Mouse (Mus musculus) testis, postnatal 14 days (tissue): ENCODE results near the gene Six5.

Source experiments
- DNase-seq: peaks from one replicate; pipeline ENCODE4 v3.0.0; 2021; ENCODE audit warnings: low spot score

The Six5 gene

DNA sequence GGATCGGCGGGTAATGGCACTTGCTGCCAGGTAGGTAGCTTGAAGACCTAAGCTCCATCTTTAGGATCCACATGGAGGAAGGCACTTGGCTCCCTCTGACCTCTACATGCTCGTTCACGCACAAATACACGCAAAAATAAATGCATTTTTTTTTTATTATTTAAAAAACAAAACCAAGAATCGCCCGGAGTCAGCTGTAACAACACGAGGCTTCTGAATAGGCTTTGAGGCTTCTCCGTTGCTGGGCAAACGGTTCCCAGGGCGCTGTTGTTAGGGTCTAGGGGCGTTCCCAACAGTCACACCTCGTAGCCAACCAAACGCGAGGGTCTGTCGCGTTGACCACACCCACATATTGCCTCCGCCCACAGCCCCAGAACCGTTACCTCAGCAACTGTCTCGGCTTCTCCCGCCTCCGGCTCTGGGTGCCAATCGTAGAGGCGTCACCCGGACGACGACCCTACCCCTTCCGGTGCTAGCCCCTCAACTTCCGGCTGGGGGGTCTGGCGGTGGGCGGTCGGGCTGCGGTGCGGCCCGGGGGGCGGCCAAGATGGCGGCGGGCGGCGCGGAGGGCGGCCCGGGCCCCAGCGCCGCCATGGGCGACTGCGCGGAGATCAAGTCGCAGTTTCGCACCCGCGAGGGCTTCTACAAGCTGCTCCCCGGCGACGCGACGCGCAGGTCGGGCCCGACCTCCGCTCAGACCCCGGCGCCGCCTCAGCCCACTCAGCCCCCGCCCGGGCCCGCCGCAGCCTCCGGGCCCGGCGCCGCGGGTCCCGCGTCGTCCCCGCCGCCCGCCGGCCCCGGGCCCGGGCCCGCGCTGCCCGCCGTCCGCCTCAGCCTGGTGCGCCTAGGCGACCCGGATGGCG is 18.4 kb upstream of the Six5 start, which contains the start of gene Dmwd:
Dmwd (plus strand) TSS at position 505 of the 863 bp plus-strand sequence.
- peak; percentile 99 for DNase-seq

DNA sequence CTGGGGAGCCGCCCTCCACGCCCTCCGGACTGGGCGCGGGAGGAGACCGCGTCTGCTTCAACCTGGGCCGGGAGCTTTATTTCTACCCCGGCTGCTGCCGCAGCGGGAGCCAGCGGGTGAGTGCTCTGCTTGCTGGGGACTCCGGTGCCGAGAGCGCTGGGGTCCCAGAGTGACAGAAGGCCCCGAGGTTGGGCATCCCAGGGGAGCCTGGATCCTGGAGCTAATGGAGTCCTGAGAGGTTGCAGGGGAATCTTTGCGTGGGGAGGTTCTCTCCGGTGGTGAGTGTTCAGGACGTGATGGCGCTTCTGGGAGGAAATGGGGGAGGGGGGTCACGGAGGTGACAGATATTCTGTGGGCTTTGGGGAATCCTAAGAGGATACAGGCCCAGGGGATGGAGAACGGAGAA is 17.8 kb upstream of the Six5 start:
- peak; percentile 58 for DNase-seq

DNA sequence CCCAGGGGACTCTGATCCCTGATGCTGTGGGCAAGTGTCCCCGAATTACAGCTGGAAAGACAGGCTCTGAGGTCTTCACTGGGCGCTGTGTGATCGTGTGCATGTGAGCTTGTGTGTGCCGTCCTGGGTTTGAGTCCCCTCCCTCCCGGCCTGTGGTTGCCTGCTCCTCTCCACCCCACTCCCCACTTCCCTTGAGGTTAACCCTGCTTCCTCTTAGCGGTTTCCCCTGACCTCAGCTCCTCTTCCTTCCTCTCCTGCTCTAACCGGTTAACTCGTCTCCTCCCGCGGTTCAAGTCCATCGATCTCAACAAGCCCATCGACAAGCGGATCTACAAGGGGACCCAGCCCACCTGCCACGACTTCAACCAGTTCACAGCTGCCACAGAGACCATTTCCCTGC is 16.6 kb upstream of the Six5 start:
- DNase-seq, result no peak

DNA sequence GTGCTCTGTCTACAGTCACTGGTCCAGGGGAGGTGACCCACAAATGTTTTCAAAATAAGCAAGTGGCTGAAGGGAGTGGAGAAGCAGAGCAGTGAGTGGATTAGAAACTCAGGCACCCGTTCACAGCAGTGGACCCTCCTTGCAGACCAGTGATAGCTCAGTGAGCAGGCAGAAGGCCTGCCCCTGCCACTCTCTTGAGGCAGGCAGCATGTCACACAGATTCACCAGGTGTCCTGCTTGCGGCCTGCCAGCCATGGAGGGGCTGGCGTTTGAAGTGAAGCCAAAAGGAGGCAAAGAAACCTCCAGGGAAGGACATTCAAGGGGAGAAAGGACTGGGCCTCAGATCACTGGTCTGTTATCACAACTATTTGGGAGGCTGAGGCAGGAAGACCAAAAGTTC is 15.7 kb upstream of the Six5 start:
- peak; percentile 48 for DNase-seq

DNA sequence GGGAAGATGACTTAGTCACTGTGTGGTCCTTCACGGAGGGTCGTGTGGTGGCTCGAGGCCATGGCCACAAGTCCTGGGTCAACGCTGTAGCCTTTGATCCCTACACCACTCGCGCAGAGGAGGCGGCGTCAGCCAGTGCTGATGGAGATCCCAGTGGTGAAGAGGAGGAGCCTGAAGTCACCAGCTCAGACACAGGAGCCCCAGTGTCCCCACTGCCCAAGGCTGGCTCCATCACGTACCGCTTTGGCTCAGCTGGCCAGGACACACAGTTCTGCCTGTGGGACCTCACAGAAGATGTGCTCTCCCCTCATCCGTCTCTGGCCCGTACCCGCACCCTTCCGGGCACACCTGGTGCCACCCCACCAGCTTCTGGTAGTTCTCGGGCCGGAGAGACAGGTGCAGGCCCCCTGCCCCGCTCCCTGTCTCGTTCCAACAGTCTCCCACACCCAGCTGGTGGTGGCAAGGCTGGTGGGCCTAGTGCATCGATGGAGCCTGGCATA is 13.9 kb upstream of the Six5 start:
- peak; percentile 11 for DNase-seq

DNA sequence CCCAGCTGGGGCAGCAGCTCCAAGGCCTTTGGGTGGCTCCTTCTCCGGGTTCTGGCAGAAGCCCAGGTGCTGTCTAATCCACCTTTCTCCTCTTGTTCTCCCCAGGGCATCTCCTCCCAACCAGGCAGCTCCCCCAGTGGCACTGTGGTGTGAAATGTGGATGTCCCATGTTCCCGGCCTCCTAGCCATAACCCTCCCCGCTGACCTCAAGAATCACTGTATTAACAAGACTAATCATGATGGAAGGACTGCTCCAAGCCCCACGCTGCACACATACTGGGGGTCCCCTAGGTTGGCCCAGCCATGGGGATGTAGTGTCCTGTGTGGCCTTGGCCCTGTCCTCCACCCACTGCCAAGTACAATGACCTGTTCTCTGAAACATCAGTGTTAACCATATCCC is 12.2 kb upstream of the Six5 start:
- peak; percentile 35 for DNase-seq

DNA sequence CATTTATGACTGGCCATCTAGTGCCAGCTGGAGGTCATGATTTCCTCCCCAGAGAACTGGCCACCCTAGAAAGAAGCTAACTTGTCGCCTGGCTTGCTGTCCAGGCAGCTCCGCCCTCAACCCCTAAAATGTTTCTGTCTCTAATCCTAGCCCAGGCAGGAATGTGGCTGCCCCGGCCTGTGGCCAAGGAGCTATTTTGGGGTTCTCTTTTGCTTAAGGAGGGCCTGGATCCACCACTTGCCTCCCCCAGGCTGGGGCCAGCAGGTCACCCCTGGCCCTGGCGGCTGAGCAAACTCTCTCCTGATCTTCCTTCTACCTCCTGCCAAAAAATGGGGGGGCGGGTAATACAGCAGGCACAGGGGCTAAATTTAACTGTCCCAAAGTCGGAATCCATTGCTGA is 11.3 kb upstream of the Six5 start:
- DNase-seq, result no peak

DNA sequence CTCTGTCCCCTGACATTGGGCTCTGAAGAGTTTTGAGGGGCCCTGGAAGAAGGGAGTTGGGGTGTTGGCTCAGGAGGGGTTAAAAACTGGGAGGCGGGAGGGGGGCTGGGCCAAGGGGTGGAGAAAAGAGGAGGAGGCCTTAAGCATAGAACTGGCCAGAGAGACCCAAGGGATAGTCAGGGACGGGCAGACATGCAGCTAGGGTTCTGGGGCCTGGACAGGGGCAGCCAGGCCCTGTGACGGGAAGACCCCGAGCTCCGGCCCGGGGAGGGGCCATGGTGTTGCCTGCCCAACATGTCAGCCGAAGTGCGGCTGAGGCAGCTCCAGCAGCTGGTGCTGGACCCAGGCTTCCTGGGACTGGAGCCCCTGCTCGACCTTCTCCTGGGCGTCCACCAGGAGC is 10.7 kb upstream of the Six5 start, which contains the start of gene Dmpk:
Dmpk (plus strand) TSS at position 149 of the 400 bp plus-strand sequence.
- DNase-seq, result no peak

DNA sequence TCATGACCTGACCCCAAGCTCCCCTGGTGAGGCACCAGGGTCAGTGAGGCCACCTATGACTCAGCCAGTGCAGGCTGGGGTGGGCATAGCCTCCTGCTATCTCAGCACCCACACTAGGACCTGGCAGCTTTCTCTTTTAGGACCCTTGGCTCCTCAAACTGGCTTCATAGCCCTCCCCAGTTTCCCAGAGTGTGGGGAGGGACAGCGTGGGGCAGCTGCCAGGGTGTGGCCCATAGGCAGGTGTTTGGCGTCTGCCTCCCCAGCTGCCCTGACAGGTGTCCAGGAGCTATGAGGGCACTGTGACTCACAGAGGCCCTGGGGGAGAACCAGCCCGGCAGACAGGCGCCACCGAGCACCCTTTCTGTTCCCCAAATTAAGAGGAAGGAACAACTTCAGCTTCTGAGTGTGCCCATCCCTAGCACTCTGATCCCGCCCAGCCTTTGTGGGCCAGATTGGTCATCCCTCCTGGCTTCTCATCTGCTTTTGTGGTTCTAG is 10.1 kb upstream of the Six5 start:
- no peak for DNase-seq

DNA sequence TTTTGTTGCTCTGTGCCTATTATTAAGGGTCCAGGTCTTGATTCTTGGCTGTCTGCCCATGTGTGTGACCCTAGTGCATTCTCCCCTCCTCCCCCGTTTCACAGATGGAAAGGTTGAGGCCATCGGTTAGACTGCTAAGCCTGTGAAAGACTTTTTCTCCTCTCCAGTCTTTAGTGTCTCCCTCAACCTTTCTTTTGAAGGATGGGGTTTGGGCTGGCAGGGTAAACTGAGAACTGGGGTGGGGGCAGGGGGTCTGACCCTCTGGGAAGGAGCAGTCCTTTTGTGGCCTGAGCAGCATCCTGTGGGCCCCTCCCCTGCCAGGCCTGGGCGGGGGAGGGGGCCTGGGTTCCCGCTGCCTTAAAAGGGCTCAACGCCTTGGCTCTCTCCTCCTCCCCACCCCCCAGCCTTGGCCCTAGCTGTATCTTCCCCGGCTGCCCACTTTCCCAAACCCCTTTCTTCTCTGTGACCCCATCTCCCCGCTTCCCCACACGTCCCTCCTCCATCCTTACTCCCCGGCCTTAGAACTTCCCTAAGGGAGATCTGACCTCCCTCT is 9.4 kb upstream of the Six5 start:
- no peak for DNase-seq

DNA sequence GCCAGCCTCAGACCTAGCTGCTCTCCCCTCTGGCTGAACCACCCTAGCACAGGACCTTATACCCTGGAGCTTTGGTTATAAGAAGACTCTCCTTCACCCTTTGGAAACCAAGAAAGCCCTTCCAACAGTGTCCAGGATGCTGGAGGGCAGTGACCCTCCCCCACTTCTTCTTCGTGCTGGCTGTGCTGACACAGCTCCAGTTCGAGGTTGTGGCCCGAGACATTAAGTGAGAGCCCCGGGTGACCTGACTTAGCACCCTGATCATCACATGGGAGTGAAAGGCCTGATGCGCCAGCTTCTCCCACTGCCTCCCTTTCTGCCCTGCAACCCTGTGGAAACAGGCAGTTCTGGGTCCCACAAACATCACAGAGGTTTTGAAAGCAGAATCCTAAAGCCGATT is 8.9 kb upstream of the Six5 start:
- DNase-seq, result no peak

DNA sequence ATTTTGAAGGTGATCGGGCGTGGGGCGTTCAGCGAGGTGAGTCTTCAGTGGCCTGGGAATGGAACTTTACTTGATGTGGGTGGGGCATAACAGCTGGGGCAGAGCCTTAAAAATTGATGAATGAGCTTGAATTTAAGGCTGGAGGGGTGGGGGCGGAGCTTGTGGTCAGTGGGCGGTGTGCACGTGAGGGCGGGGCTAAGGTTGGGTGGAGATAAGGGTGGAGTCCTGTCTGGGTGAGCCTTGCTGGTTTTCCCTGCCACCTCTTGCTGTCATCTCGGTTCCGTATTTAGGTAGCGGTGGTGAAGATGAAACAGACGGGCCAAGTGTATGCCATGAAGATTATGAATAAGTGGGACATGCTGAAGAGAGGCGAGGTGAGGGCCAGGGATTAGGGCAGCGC is 8.4 kb upstream of the Six5 start:
- no peak for DNase-seq

DNA sequence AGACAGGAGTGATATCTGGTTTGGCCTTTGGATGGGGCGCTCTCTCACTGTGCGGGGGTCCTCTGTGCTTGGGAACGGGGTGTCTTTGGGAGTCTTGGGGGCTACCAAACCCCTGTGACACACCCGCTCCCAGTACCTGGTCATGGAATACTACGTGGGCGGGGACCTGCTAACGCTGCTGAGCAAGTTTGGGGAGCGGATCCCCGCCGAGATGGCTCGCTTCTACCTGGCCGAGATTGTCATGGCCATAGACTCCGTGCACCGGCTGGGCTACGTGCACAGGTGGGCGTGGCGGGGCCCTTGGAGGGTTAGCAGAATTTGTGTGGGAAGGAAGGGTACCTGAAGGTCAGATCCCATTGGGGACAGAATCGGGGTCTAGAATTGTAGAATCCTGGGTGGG is 7.6 kb upstream of the Six5 start:
- no peak for DNase-seq

DNA sequence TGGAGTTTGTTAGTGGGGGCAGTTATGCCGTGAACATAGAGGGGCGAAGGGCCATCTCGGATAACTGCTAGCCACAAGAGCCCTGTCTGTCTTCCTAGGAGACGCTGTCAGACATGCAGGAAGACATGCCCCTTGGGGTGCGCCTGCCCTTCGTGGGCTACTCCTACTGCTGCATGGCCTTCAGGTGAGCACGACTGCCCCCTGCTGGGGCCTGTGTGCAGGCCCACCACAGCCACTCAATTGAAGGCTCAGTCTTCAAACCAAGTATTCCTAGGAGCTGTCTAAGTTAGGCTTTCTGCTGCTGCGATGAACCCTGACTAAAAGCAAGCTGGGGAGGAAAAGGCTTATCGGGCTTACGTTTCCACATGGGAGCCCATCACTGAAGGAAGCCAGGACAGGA is 5.6 kb upstream of the Six5 start:
- no peak for DNase-seq

DNA sequence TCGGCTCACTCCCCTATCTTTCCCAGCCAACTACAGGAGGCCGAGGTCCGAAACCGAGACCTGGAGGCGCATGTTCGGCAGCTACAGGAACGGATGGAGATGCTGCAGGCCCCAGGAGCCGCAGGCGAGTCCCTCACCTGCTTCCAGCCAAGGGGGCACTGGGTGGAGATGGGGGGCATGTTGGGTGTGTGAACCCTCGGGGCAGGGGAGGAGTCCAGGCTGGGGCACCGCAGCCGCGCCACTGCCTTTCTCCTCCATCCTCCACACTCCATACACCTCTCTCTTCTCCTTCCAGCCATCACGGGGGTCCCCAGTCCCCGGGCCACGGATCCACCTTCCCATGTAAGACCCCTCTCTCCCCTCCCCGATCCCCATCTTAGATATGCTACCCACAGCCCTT is 2.5 kb upstream of the Six5 start:
- no peak for DNase-seq

DNA sequence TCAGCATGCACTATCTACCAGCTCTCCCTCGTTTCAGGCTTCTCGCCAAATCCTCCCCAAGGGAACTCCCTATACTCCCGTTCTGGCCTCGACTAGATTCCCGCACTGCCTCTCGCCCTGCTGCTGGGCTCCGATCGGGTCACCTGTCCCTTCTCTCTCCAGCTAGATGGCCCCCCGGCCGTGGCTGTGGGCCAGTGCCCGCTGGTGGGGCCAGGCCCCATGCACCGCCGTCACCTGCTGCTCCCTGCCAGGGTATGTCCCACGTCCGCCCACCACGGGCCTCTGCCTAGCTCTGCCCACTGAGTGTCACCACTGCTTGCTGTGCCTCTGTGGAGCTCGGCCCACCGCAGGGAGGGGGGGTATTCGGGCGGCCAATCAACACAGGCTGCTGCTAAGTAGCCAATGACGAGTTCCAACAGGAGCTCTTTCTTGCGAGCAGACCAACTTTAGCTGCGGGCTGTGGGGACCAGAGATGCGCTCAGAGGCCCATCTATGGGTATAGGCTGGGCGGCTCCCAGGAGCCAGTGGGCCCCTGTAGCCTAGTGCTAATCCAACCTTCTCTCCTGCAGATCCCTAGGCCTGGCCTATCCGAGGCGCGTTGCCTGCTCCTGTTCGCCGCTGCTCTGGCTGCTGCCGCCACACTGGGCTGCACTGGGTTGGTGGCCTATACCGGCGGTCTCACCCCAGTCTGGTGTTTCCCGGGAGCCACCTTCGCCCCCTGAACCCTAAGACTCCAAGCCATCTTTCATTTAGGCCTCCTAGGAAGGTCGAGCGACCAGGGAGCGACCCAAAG is 1.8 kb upstream of the Six5 start:
- peak; percentile 72 for DNase-seq

DNA sequence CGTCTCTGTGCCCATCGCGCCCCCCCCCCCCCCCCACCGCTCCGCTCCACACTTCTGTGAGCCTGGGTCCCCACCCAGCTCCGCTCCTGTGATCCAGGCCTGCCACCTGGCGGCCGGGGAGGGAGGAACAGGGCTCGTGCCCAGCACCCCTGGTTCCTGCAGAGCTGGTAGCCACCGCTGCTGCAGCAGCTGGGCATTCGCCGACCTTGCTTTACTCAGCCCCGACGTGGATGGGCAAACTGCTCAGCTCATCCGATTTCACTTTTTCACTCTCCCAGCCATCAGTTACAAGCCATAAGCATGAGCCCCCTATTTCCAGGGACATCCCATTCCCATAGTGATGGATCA is 1.2 kb upstream of the Six5 start:
- DNase-seq, result peak; percentile 75

DNA sequence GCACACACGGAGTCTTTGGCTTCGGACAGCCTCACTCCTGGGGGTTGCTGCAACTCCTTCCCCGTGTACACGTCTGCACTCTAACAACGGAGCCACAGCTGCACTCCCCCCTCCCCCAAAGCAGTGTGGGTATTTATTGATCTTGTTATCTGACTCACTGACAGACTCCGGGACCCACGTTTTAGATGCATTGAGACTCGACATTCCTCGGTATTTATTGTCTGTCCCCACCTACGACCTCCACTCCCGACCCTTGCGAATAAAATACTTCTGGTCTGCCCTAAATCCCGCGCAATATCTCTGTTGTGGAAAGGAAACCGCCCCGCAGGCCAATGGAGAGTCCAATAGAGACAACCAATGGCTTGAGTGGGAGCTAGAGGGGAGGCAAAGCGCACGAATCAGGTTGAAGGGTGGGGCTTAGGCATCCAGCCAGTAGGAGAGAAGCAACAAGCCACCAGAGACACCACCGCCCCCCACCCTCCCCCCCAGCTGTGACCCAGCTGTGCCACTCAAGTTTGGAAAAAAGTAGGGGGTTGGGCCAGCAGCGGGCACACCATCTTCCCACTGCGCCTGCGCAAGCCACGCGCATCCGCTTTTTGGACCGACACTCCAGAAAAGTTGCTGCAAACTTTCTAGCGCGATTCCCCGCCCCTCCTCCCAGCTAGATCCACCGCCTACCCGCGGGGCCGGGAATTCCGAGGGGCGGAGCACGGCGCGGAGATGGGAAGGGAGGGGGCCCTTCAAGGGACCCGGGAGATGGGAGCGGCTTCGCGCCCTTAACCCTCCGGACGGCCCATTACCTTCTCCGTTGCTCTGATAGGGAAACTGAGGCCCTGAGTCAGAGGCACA is 633 bp upstream of the Six5 start:
- DNase-seq, result peak; percentile 92

DNA sequence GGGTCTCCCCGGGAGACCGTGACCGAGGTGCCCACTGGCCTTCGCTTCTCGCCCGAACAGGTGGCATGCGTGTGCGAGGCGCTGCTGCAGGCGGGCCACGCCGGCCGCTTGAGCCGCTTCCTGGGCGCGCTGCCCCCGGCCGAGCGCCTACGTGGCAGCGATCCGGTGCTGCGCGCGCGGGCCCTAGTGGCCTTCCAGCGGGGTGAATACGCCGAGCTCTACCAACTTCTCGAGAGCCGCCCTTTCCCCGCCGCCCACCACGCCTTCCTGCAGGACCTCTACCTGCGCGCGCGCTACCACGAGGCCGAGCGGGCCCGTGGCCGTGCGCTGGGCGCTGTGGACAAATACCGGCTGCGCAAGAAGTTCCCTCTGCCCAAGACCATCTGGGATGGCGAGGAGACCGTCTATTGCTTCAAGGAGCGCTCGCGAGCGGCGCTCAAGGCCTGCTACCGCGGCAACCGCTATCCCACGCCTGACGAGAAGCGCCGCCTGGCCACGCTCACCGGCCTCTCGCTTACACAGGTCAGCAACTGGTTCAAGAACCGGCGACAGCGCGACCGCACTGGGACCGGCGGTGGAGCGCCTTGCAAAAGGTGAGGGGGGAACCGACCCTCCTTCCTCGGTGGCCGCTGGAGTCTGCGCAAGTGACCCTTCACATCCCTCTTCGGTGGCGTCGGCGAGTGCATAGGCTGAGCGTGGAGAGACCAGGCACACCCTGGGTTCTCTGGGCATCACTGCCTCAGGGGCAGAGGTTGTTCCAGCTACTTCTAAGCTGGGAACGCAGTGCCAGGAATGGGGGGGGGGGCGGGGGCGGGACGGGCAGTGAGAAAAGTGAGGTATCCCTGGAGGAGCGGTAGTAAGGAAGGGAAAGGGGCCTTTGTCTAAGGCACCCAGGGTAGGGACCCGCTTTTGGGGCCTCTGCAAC is 694 bp downstream of the Six5 start:
- no peak for DNase-seq

DNA sequence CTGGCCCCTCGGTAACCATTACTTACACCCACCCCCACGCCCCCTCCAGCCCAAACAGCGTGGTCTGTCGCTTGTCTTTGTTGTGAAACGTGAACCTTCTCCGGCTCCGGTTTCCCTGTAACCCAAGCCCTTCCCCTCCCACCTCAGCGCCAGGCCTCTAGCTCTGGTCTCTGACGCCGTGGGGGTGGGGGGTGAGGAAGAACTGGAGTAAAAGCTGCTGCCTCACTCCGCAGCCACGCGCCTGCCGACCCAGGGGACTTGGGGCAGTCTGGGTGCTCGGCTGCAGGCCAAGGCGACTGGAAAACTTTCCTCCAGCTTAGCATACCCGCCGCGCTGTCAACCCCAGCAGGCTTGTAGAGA is 1.3 kb downstream of the Six5 start:
- peak; percentile 73 for DNase-seq
